Mouse (Mus musculus) left cerebral cortex, postnatal 4 days (tissue): ENCODE measurements around the gene Gdf5. TPM values are rescaled to one million over a fixed set of nuclear protein-coding genes. Genes with fewer than 3 reads are reported as not detected.

Experiments used
- DNase-seq: peaks from one replicate; pipeline ENCODE4 v3.0.0-alpha.2; 2022
- intact Hi-C: fragments of 180-260 bp; cut with DNase I; formaldehyde crosslinking; loops from one replicate; pipeline ENCODE4 v1.15.1; 2025
- total RNA-seq, 2 experiments: library from RNA; stranded (reverse); gene quantifications; 2 replicates each; pipeline ENCODE4 v1.2.3; 2021

Gdf5 gene
- total RNA-seq: 1 to 10 TPM in 1 of 2 experiments, under 1 TPM in 1; 0.99 to 1.8 TPM

- DNase-seq: no peak
- intact Hi-C loops: loop anchor here (5.0 kb wide), 1 partner anchor 98 kb away; no protein-coding TSS in a partner anchor
These were observed at the start of gene Gdf5 for GRCm38 (mm10) chr2:155945124-155945523. TSS of gene Gdf5 (minus strand) at chr2:155945367.

- intact Hi-C loops: no loop called here
- DNase-seq: peak; percentile 96
These were observed 46.7 kb upstream of the Gdf5 start for GRCm38 (mm10) chr2:155991863-155992321.

GRCm38 (mm10) chr2:155991151-155991550, 46.0 kb upstream of the Gdf5 start:
- peak; percentile 64 for DNase-seq
- intact Hi-C loops: no loop called here

GRCm38 (mm10) chr2:155989085-155989484, 43.9 kb upstream of the Gdf5 start:
- DNase-seq: peak; percentile 39
- intact Hi-C loops: no loop called here

GRCm38 (mm10) chr2:155987131-155987530, 42.0 kb upstream of the Gdf5 start:
- intact Hi-C loops: no loop called here

GRCm38 (mm10) chr2:155985776-155986175, 40.6 kb upstream of the Gdf5 start:
- DNase-seq: no peak
- intact Hi-C loops: no loop called here

More at GRCm38 (mm10) chr2:155987131-155987530, 42.0 kb upstream of the Gdf5 start:
- DNase-seq: no peak

- intact Hi-C loops: loop anchor here (10.0 kb wide), 1 partner anchor 185 kb away; no protein-coding TSS in a partner anchor
- no peak for DNase-seq
These were observed 34.3 kb upstream of the Gdf5 start for GRCm38 (mm10) chr2:155979328-155979991.

GRCm38 (mm10) chr2:155974087-155974731, 29.0 kb upstream of the Gdf5 start:
- DNase-seq: no peak
- intact Hi-C loops: loop anchor here (10.0 kb wide), 1 partner anchor 191 kb away; no protein-coding TSS in a partner anchor

- DNase-seq: no peak
These were observed 28.2 kb upstream of the Gdf5 start for GRCm38 (mm10) chr2:155973348-155973747.

GRCm38 (mm10) chr2:155962991-155963390, 17.8 kb upstream of the Gdf5 start:
- intact Hi-C loops: loop anchor here (10.0 kb wide), 1 partner anchor 172 kb away; no protein-coding TSS in a partner anchor
- DNase-seq: no peak

More at GRCm38 (mm10) chr2:155973348-155973747, 28.2 kb upstream of the Gdf5 start:
- intact Hi-C loops: loop anchor here (10.0 kb wide), 1 partner anchor 191 kb away; no protein-coding TSS in a partner anchor

GRCm38 (mm10) chr2:155961862-155962261, 16.7 kb upstream of the Gdf5 start:
- DNase-seq: peak; percentile 45
- intact Hi-C loops: loop anchor here (10.0 kb wide), 1 partner anchor 173 kb away; no protein-coding TSS in a partner anchor

- intact Hi-C loops: loop anchor here (10.0 kb wide), 1 partner anchor 175 kb away; no protein-coding TSS in a partner anchor
- no peak for DNase-seq
These were observed 14.8 kb upstream of the Gdf5 start for GRCm38 (mm10) chr2:155959981-155960380.

- peak; percentile 93 for DNase-seq
- intact Hi-C loops: no loop called here
These were observed 11.2 kb upstream of the Gdf5 start, which contains the start of gene Cep250 for GRCm38 (mm10) chr2:155956134-155957059. TSS of gene Cep250 (plus strand) at chr2:155956458.

GRCm38 (mm10) chr2:155952006-155952405, 6.8 kb upstream of the Gdf5 start:
- intact Hi-C loops: no loop called here
- peak; percentile 61 for DNase-seq

- intact Hi-C loops: loop anchor here (5.0 kb wide), 1 partner anchor 102 kb away; no protein-coding TSS in a partner anchor
- peak; percentile 28 for DNase-seq
These were observed 4.2 kb upstream of the Gdf5 start for GRCm38 (mm10) chr2:155949362-155949761.

GRCm38 (mm10) chr2:155947390-155948002, 2.3 kb upstream of the Gdf5 start:
- intact Hi-C loops: loop anchor here (5.0 kb wide), 1 partner anchor 100 kb away; no protein-coding TSS in a partner anchor
- no peak for DNase-seq

GRCm38 (mm10) chr2:155946499-155946898, 1.3 kb upstream of the Gdf5 start:
- intact Hi-C loops: loop anchor here (5.0 kb wide), 1 partner anchor 99 kb away; no protein-coding TSS in a partner anchor
- DNase-seq: no peak

GRCm38 (mm10) chr2:155946069-155946468, 902 bp upstream of the Gdf5 start:
- intact Hi-C loops: loop anchor here (5.0 kb wide), 1 partner anchor 99 kb away; no protein-coding TSS in a partner anchor
- DNase-seq: peak; percentile 80

- intact Hi-C loops: loop anchor here (5.0 kb wide), 1 partner anchor 98 kb away; no protein-coding TSS in a partner anchor
- DNase-seq: no peak
These were observed 413 bp upstream of the Gdf5 start for GRCm38 (mm10) chr2:155945580-155945979.
